Mouse (Mus musculus): ENCODE measurements at regions not wholly inside any gene's neighbourhood (a gene's known extent, or its start where the extent isn't known, plus 50 kb on each side); places are given as distances from the start of the nearest gene placed in this dataset.

- DNase-seq (ENCODE audit: low spot score): no peak
Measured at GRCm38 (mm10) chr14:76787601-76788000, 230.9 kb upstream of the Serp2 start.

GRCm38 (mm10) chr14:76786214-76786613, 229.5 kb upstream of the Serp2 start:
- DNase-seq (ENCODE audit: low spot score): no peak

GRCm38 (mm10) chr14:76781524-76781880, 224.8 kb upstream of the Serp2 start:
- DNase-seq (ENCODE audit: low spot score): peak; percentile 68

- DNase-seq (ENCODE audit: low spot score): no peak
Measured at GRCm38 (mm10) chr14:76780572-76781523, 224.2 kb upstream of the Serp2 start.

- no peak for DNase-seq (ENCODE audit: low spot score)
Measured at GRCm38 (mm10) chr14:76778541-76779399, 222.1 kb upstream of the Serp2 start.

GRCm38 (mm10) chr14:76775387-76775924, 218.8 kb upstream of the Serp2 start:
- no peak for DNase-seq (ENCODE audit: low spot score)

- no peak for DNase-seq (ENCODE audit: low spot score)
Measured at GRCm38 (mm10) chr14:76772781-76773438, 216.2 kb upstream of the Serp2 start.

- DNase-seq (ENCODE audit: low spot score): no peak
Measured at GRCm38 (mm10) chr14:76770106-76770505, 213.4 kb upstream of the Serp2 start.

- no peak for DNase-seq (ENCODE audit: low spot score)
Measured at GRCm38 (mm10) chr14:76767301-76767700, 210.6 kb upstream of the Serp2 start.

- DNase-seq (ENCODE audit: low spot score): no peak
Measured at GRCm38 (mm10) chr14:76766186-76766713, 209.6 kb upstream of the Serp2 start.

GRCm38 (mm10) chr14:76765094-76765504, 208.4 kb upstream of the Serp2 start:
- DNase-seq (ENCODE audit: low spot score): no peak

- peak; percentile 30 for DNase-seq (ENCODE audit: low spot score)
Measured at GRCm38 (mm10) chr14:76764390-76764796, 207.7 kb upstream of the Serp2 start.

GRCm38 (mm10) chr14:76763539-76763938, 206.8 kb upstream of the Serp2 start:
- no peak for DNase-seq (ENCODE audit: low spot score)

GRCm38 (mm10) chr14:76762777-76763176, 206.1 kb upstream of the Serp2 start:
- DNase-seq (ENCODE audit: low spot score): no peak

- no peak for DNase-seq (ENCODE audit: low spot score)
Measured at GRCm38 (mm10) chr14:76761691-76762090, 205.0 kb upstream of the Serp2 start.

- DNase-seq (ENCODE audit: low spot score): no peak
Measured at GRCm38 (mm10) chr14:76761274-76761673, 204.6 kb upstream of the Serp2 start.

GRCm38 (mm10) chr14:76760509-76761023, 203.9 kb upstream of the Serp2 start:
- DNase-seq (ENCODE audit: low spot score): no peak

- DNase-seq (ENCODE audit: low spot score): no peak
Measured at GRCm38 (mm10) chr14:76759377-76759776, 202.7 kb upstream of the Serp2 start.

GRCm38 (mm10) chr14:76758589-76758988, 201.9 kb upstream of the Serp2 start:
- DNase-seq (ENCODE audit: low spot score): no peak

- DNase-seq (ENCODE audit: low spot score): no peak
Measured at GRCm38 (mm10) chr14:76755591-76756376, 199.1 kb upstream of the Serp2 start.

- no peak for DNase-seq (ENCODE audit: low spot score)
Measured at GRCm38 (mm10) chr14:76753734-76754133, 197.0 kb upstream of the Serp2 start.
